Mouse (Mus musculus): ENCODE data around the gene Otulin. TPM values are rescaled to one million over a fixed set of nuclear protein-coding genes. Genes with fewer than 3 reads are reported as not detected.
A peak's percentile ranks its signal among the peaks of the same experiment; 100 is the strongest.

Otulin gene
- total and polyA plus RNA-seq, 3 experiments, result 40.0 to 84.8 (median 80.2) TPM

DNA sequence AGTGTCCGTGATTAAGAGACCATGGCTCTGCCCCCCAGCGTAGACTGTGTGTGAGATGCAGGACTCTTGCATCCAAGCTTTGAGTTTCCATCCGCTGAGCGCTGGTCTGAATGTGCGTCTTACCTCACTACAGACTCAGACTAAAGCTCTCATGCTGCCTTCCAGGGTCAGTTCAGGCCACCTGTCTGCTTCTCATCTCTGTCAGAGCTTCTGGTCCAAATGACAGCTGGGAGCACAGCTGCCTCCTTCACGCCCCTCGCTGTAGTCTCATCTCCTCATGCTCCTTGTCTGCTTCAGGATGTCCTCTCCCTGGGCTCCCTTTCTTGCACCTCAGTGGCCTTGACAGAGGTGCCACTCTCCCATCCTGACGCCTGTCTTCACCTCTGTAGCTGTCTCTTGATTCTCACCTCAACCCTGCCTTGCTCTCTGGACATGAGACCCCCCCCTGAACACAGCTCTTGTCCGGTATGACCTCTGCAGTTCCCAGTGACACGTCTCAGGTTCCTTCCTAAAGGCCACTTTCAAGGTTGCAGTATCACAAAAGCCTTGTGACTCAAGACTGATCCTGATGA, 78.3 kb downstream of the Otulin start:
- no peak for DNase-seq (ENCODE audit: extremely low read depth)
- no peak overlapping the region for H3K27ac ChIP-seq (ENCODE audit: insufficient read depth, low read depth)
- no peak overlapping the region for H3K4me3 ChIP-seq (replicated peaks in 1 of 3; ENCODE audit: low read depth in 2 of 3, low read length in 2 of 3, poor library complexity in 1 of 3)
- peaks cover 0 to 25% of the 10 kb centered on the region in 2 experiments for H3K36me3 ChIP-seq (replicated peaks in 1 of 2; ENCODE audit: control insufficient read depth in 1 of 2, insufficient read depth in 1 of 2, low read length in 1 of 2)
- H3K27me3 ChIP-seq (replicated peaks), result no peaks in the 10 kb centered on the region
- H3K9ac ChIP-seq (ENCODE audit: insufficient read depth, low read depth), result no peak overlapping the region
- peaks cover 4 to 52% of the 10 kb centered on the region in 2 experiments for H3K4me1 ChIP-seq (ENCODE audit: control insufficient read depth in 1 of 2, insufficient read depth in 2 of 2)
- H3K4me2 ChIP-seq (ENCODE audit: insufficient read depth, low read depth, poor library complexity, severe bottlenecking), result no peak overlapping the region
- H3K9me3 ChIP-seq (replicated peaks; ENCODE audit: low read length), result peaks cover 5% of the 10 kb centered on the region
- TF ChIP-seq JUND (conservative IDR thresholded peaks at IDR 0.05; ENCODE audit: low read depth, low read length) (no peak), IRF4 (IDR thresholded peaks at IDR 0.05; ENCODE audit: low read depth, low read length) (no peak), USF1 (IDR thresholded peaks at IDR 0.05; ENCODE audit: low read depth, low read length) (no peak), MAX (IDR thresholded peaks at IDR 0.05; ENCODE audit: low read length) (no peak), JUN (IDR thresholded peaks at IDR 0.05; ENCODE audit: insufficient read depth, low read depth, low read length) (no peak), EP300 (IDR thresholded peaks at IDR 0.05; ENCODE audit: low read length) (no peak), USF2 (conservative IDR thresholded peaks at IDR 0.05; ENCODE audit: low read depth, low read length) (no peak), CTCF (conservative IDR thresholded peaks at IDR 0.05 in 1 of 2, IDR thresholded peaks at IDR 0.05 in 1 of 2; ENCODE audit: low read depth in 2 of 2, low read length in 2 of 2) (no peak), HCFC1 (IDR thresholded peaks at IDR 0.05; ENCODE audit: low read depth, low read length) (no peak), CHD2 (IDR thresholded peaks at IDR 0.05; ENCODE audit: low read length) (no peak)
- H3K79me2 ChIP-seq (replicated peaks; ENCODE audit: control insufficient read depth, extremely low read depth, insufficient read depth, poor library complexity, severe bottlenecking), result no peaks in the 10 kb centered on the region
- in situ Hi-C loops (cut with MboI; ENCODE audit: low pct_ligation_motif_present, low pct_unique_long_range_greater_than_20kb, low sequenced_read_pairs) (no loop called here), dilution Hi-C loops (cut with MboI; ENCODE audit: extremely low pct_ligation_motif_present, extremely low pct_unique_long_range_greater_than_20kb, low sequenced_read_pairs) (no loop called here)

DNA sequence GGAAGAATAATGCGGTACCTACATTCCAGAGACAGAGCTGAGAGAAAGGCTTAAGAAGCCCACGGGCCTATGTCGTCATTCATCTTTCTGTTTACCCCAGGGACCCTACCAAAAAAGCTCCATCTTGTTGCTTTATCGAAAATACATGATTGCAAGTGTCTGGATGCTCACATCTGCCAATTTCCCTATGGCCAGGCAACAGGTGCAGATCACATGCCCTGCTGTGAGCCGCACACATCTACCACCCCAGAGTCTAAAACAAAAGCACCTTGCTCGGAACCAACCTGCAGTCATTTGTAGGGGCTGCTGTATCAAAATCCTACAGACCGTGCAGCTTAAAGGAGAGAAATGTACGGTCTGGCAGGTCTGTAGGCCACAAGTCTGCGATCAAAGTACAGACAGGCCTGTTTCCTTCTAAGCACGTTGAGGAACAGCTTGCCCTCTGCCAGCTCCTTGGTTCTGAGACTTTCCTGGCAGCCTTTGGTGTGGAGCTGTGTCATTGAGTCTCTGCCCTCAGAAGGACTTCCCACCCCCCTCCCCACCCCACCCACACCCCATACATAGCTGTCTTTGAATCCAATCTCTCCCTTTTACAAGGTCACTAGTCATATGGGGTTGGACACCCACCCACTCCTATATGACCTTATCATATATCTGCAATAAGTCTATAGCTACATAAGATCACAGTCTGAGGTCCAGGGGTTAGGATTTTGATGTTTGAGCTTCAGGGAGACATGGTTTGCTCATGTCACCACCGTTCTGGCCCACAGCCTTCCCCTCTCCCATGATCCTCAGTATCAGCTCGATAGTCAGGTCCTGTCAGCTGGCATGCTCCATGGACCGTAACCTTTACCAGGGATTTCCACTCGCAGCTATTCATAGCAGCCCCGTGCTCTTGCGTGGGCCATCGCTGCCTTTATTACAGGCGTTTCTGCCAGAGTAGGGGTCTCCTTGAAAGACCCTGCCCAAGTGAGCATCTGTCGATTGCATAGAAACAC, 79.1 kb downstream of the Otulin start:
- TF ChIP-seq BHLHE40 (IDR thresholded peaks at IDR 0.05; ENCODE audit: low read depth, low read length) (0 out of 2 replicates have a peak, but pooled peaks have one; percentile 42), NELFE (IDR thresholded peaks at IDR 0.05; ENCODE audit: low read depth, low read length) (no peak)
- Histone ChIP-seq H3K27ac (ENCODE audit: insufficient read depth, low read depth) (no peak overlapping the region), H3K36me3 (replicated peaks in 1 of 2; ENCODE audit: control insufficient read depth in 1 of 2, insufficient read depth in 1 of 2, low read length in 1 of 2) (peaks cover 0 to 23% of the 10 kb centered on the region in 2 experiments), H3K9me3 (replicated peaks; ENCODE audit: low read length) (peaks cover 5% of the 10 kb centered on the region), H3K79me2 (replicated peaks; ENCODE audit: control insufficient read depth, extremely low read depth, insufficient read depth, poor library complexity, severe bottlenecking) (no peaks in the 10 kb centered on the region), H3K9ac (ENCODE audit: insufficient read depth, low read depth) (no peak overlapping the region), H3K4me2 (ENCODE audit: insufficient read depth, low read depth, poor library complexity, severe bottlenecking) (no peak overlapping the region; the same call in 1 of the 2 replicates), H3K4me1 (ENCODE audit: control insufficient read depth in 1 of 2, insufficient read depth in 2 of 2) (peaks cover 4 to 60% of the 10 kb centered on the region in 2 experiments), H3K4me3 (replicated peaks in 1 of 3; ENCODE audit: low read depth in 2 of 3, low read length in 2 of 3, poor library complexity in 1 of 3) (no peak overlapping the region), H3K27me3 (replicated peaks) (no peaks in the 10 kb centered on the region)
- in situ Hi-C loops (cut with MboI; ENCODE audit: low pct_ligation_motif_present, low pct_unique_long_range_greater_than_20kb, low sequenced_read_pairs), result no loop called here
- peak; percentile 28 for DNase-seq (ENCODE audit: extremely low read depth)
- dilution Hi-C loops (cut with MboI; ENCODE audit: extremely low pct_ligation_motif_present, extremely low pct_unique_long_range_greater_than_20kb, low sequenced_read_pairs), result no loop called here
